Mouse (Mus musculus) ES-Bruce4 (cell line): ENCODE measurements at regions not wholly inside any gene's neighbourhood (a gene's known extent, or its start where the extent isn't known, plus 50 kb on each side); places are given as distances from the start of the nearest gene placed in this dataset.

Experiments used
- H3K27ac ChIP-seq: 2 replicates; pipeline ENCODE4 v1.5.1; 2012; ENCODE audit warnings: low read length, inconsistent platforms; ENCODE audit not compliant: insufficient read depth
- H3K27me3 ChIP-seq: 2 replicates; pipeline ENCODE4 v1.6.1; 2012; ENCODE audit warnings: mild to moderate bottlenecking, low read length, inconsistent platforms; ENCODE audit not compliant: control insufficient read depth, poor library complexity, insufficient read depth, severe bottlenecking
- H3K36me3 ChIP-seq: 2 replicates; pipeline ENCODE4 v1.6.1; 2012; ENCODE audit warnings: inconsistent platforms, mild to moderate bottlenecking, low read length, moderate library complexity; ENCODE audit not compliant: control insufficient read depth, poor library complexity, insufficient read depth, severe bottlenecking
- H3K4me1 ChIP-seq: one replicate; pipeline ENCODE4 v1.8.1; 2011; ENCODE audit warnings: low read length; ENCODE audit not compliant: control insufficient read depth, insufficient read depth
- H3K4me3 ChIP-seq: 2 replicates; pipeline ENCODE4 v1.5.1; 2011; ENCODE audit warnings: low read depth, mild to moderate bottlenecking, low read length
- H3K9ac ChIP-seq: 2 replicates; pipeline ENCODE4 v1.6.1; 2012; ENCODE audit warnings: low read depth, mild to moderate bottlenecking, inconsistent platforms; ENCODE audit not compliant: poor library complexity, severe bottlenecking
- H3K9me3 ChIP-seq: replicated peaks from 2 replicates; pipeline ENCODE4 v1.6.1; 2012; ENCODE audit warnings: mild to moderate bottlenecking, low read length, inconsistent platforms; ENCODE audit not compliant: control insufficient read depth, poor library complexity, insufficient read depth, severe bottlenecking
- CTCF ChIP-seq: IDR thresholded peaks from one replicate; pipeline ENCODE4 v1.8.1; 2011; ENCODE audit warnings: low read depth, low read length
- EP300 ChIP-seq: IDR thresholded peaks from 2 replicates; pipeline ENCODE4 v1.6.1; 2011; ENCODE audit warnings: low read depth, low read length; ENCODE audit not compliant: insufficient read depth
- POLR2A ChIP-seq: IDR thresholded peaks from one replicate; pipeline ENCODE4 v1.8.1; 2011; ENCODE audit warnings: low read length; ENCODE audit not compliant: insufficient read depth

DNA sequence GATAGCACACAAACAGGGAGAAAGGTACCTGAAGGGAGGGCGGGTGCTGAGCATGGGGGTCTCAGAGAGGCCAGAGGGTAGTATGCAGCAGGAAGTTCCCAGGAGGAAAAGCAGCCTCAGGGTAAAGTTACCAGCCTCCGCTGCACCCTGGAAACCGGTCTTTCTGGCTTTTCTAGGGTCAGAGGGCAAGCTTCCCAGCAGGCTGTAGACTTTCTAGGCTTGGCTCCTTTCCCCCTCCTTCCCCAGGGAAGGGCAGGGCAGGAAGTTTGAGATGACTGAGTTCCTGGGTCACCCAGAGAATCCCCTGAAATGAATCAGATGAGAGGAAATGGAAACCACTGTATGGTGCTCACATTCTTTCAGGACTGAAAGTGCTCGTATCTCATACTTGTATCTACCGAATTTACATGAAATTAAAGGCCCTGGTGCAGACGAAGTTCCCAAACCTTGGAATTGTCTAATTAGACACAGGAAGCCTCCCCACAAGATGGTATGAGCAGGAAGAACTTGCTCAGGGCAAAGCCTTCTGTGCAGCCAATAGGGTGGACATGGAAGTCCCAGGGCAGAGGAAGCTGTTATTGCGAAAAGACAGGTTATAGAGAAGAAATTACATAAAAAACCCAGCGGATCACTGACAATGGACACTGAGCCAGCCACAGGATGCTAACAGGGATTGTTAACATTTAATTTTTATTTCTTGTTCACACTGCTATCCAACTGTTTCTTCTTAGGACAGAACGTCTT is 114.9 kb downstream of the Bcl2l11 start:
- H3K27ac ChIP-seq: peak overlapping the region; percentile 95
- no peak overlapping the region for H3K4me3 ChIP-seq

DNA sequence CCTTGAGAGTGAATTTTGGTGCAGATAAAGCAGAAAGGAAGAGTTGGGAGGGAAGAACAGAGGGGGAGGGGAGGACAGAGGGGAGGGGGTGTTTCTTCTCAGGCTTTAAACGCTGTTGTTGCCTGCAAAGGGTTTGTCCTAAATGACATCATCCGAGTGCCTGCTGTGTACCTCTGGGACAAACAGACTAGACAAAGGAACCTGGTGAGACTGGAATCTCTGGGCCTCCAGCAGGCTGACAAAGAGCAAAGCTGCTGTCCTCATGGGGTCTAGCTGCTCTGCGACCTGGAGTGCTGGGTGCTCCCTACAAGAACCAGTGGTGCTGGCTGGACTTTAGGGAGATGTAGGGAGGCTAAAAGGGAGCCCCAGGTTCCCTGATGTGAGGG is 115.4 kb downstream of the Bcl2l11 start:
- Histone ChIP-seq H3K4me3 (no peak overlapping the region), H3K27ac (peak overlapping the region; percentile 97), H3K36me3 (no peaks in the 10 kb centered on the region), H3K9ac (peak overlapping the region; percentile 33), H3K27me3 (no peaks in the 10 kb centered on the region), H3K4me1 (peaks cover 8% of the 10 kb centered on the region), H3K9me3 (no peaks in the 10 kb centered on the region)
- TF ChIP-seq POLR2A (no peak), EP300 (peak; percentile 98), CTCF (no peak)

More for the DNA sequence above, 114.9 kb downstream of the Bcl2l11 start:
- TF ChIP-seq CTCF (no peak), EP300 (peak; percentile 99)
- H3K9ac ChIP-seq: no peak overlapping the region
- H3K36me3 ChIP-seq: no peaks in the 10 kb centered on the region
- H3K9me3 ChIP-seq: no peaks in the 10 kb centered on the region
- H3K4me1 ChIP-seq: peaks cover 8% of the 10 kb centered on the region
- no peaks in the 10 kb centered on the region for H3K27me3 ChIP-seq

DNA sequence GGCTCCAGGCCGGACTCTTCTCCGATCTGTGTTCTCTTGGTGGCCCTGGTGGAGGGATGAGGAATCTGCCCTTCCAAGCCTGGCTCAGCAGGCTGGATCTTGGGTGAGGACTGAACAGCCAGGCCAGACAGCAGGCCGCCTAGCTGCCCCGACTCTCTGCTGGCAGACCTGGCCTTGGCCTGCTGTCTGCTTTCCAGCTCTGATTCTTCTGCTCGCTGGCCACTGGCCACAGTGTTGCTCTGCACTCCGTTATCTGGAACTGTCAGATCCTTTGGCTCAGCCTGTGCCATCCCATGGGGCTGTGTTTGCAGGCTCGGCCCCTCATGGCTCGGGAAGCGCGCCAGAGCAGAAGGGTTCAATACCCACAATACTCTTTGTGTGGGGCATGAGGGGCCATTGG is 119.7 kb downstream of the Bcl2l11 start:
- H3K27me3 ChIP-seq: no peaks in the 10 kb centered on the region
- no peak overlapping the region for H3K27ac ChIP-seq
- H3K9ac ChIP-seq: no peak overlapping the region
- no peaks in the 10 kb centered on the region for H3K36me3 ChIP-seq
- H3K4me1 ChIP-seq: peaks cover 8% of the 10 kb centered on the region
- no peak for TF ChIP-seq CTCF
- TF ChIP-seq EP300: no peak
- no peak for TF ChIP-seq POLR2A
- H3K9me3 ChIP-seq: peaks cover 4% of the 10 kb centered on the region; the same call in 1 of the 2 replicates
- H3K4me3 ChIP-seq: no peak overlapping the region

DNA sequence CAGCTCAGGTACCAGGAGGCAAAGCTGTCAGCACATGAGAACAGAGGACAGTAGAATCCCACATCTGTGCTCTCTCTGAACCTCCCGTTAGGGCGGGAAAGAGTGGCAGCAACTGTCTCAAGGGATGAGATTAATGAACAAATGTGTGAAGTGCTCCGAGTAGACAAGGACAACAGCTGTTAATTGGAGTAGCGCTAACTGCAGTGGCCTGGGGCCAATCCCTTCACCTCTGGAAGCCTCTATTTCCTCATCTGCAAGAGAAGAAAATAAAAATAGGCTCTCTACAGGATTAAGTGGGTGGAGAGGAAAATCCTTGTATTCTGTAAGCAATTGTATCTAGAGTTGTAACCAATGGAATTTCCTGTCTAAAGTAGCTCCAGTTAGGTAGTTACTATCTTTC is 122.1 kb downstream of the Bcl2l11 start:
- TF ChIP-seq POLR2A: no peak
- no peak for TF ChIP-seq CTCF
- no peak for TF ChIP-seq EP300
- Histone ChIP-seq H3K36me3 (no peaks in the 10 kb centered on the region), H3K4me1 (no peaks in the 10 kb centered on the region), H3K4me3 (no peak overlapping the region), H3K9me3 (peaks cover 4% of the 10 kb centered on the region; the same call in 1 of the 2 replicates), H3K27ac (no peak overlapping the region), H3K27me3 (no peaks in the 10 kb centered on the region), H3K9ac (no peak overlapping the region)

DNA sequence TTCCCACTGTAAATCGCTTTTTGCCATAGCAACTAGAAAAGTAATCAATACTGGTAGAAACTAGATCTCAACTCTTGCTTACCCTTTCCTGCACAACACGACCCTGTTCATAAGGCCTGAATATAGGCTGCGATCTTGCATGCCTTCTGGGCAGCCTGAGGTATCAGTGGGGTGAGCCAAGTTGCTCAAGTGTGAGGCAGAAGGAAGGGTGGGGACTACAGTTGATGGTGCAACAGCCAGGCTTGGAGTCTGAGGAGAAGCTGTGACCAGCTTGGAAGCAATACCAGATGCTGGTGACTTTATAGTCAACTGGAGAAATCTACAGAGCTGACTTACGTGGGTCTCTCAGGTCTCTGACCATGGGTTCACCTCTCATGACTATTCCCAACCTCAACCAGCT is 123.3 kb downstream of the Bcl2l11 start:
- H3K9ac ChIP-seq: no peak overlapping the region
- H3K4me1 ChIP-seq: no peaks in the 10 kb centered on the region
- H3K4me3 ChIP-seq: no peak overlapping the region
- H3K9me3 ChIP-seq: peaks cover 4% of the 10 kb centered on the region; the same call in 1 of the 2 replicates
- no peak overlapping the region for H3K27ac ChIP-seq
- TF ChIP-seq EP300 (no peak), POLR2A (no peak), CTCF (no peak)
- no peaks in the 10 kb centered on the region for H3K27me3 ChIP-seq
- H3K36me3 ChIP-seq: no peaks in the 10 kb centered on the region

DNA sequence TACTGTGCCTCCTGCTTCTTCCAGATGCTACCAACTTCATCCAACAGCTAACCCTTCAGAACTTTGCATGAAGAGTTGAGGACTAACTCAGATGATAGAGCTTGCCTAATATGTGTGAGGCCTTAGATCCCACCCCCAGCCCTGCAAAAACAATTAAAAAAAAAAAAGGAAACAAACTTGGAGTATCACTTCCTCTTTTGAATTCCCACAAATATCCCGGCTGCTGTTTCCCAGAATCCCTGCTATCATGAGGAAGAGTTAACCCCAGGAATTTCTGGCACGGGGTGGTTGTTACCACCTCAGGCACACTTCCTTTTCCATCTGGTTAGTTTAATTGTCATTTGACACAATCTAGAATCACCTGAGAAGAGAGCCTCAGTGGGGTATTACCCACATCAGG is 123.8 kb downstream of the Bcl2l11 start:
- H3K9me3 ChIP-seq: peaks cover 4% of the 10 kb centered on the region; the same call in 1 of the 2 replicates
- H3K27me3 ChIP-seq: no peaks in the 10 kb centered on the region
- no peak overlapping the region for H3K9ac ChIP-seq
- H3K4me3 ChIP-seq: no peak overlapping the region
- H3K36me3 ChIP-seq: no peaks in the 10 kb centered on the region
- H3K4me1 ChIP-seq: no peaks in the 10 kb centered on the region
- H3K27ac ChIP-seq: no peak overlapping the region
- no peak for TF ChIP-seq EP300
- no peak for TF ChIP-seq POLR2A
- TF ChIP-seq CTCF: no peak
